Mouse (Mus musculus) megakaryocyte, adult 5-6 weeks (primary cell): Measurements from ENCODE around the gene Slc4a10. TPM values are rescaled to one million over a fixed set of nuclear protein-coding genes. Genes with fewer than 3 reads are reported as not detected.
"Not testable (repeated sequence)": the region's sequence is repeated elsewhere in the genome, so short reads cannot be mapped to it uniquely, and the experiment has no call there.

ENCODE experiments used
- ATAC-seq: 2 replicates; pipeline ENCODE4 v1.8.0; 2016; ENCODE audit warnings: mild to moderate bottlenecking, inconsistent platforms; ENCODE audit not compliant: poor library complexity, severe bottlenecking
- total RNA-seq, 2 experiments: library from RNA; stranded (forward) in 1 of 2; stranded (reverse) in 1 of 2; fragments of 153-499, 151-499 nt in 1 of 2; fragments of 221-1000, 200-1000 nt in 1 of 2; gene quantifications; 2 replicates each; pipeline versions ENCODE4 v1.2.3 to v1.2.4; 2015 to 2017

Gene Slc4a10
- total RNA-seq (2015) (not detected in 2 replicates), total RNA-seq (2017) (not detected in 2 replicates)

GRCm38 (mm10) chr2:62046421-62046845, at the start of gene Slc4a10:
Gene Slc4a10, plus strand, starts transcription at chr2:62046462.
- no peak for ATAC-seq

- not testable (repeated sequence) for ATAC-seq
Measured at GRCm38 (mm10) chr2:62001251-62001650, 45.0 kb upstream of the Slc4a10 start.

- no peak for ATAC-seq
Measured at GRCm38 (mm10) chr2:62018209-62018608, 28.1 kb upstream of the Slc4a10 start.

- no peak for ATAC-seq
Measured at GRCm38 (mm10) chr2:62046861-62047503, 720 bp downstream of the Slc4a10 start.

GRCm38 (mm10) chr2:62047504-62048005, 1.3 kb downstream of the Slc4a10 start:
- ATAC-seq: no peak

- no peak for ATAC-seq
Measured at GRCm38 (mm10) chr2:62048116-62048515, 1.9 kb downstream of the Slc4a10 start.

- ATAC-seq: no peak
Measured at GRCm38 (mm10) chr2:62076512-62076911, 30.2 kb downstream of the Slc4a10 start.

GRCm38 (mm10) chr2:62087566-62087965, 41.3 kb downstream of the Slc4a10 start:
- ATAC-seq: no peak

- ATAC-seq: no peak
Measured at GRCm38 (mm10) chr2:62088715-62089114, 42.5 kb downstream of the Slc4a10 start.

- ATAC-seq: no peak
Measured at GRCm38 (mm10) chr2:62089208-62089607, 42.9 kb downstream of the Slc4a10 start.

- ATAC-seq: no peak
Measured at GRCm38 (mm10) chr2:62100526-62100925, 54.3 kb downstream of the Slc4a10 start.

- ATAC-seq: no peak
Measured at GRCm38 (mm10) chr2:62115346-62115745, 69.1 kb downstream of the Slc4a10 start.

- ATAC-seq: no peak
Measured at GRCm38 (mm10) chr2:62129975-62130374, 83.7 kb downstream of the Slc4a10 start.

- ATAC-seq: no peak
Measured at GRCm38 (mm10) chr2:62134911-62135310, 88.6 kb downstream of the Slc4a10 start.

- ATAC-seq: no peak
Measured at GRCm38 (mm10) chr2:62147636-62148035, 101.4 kb downstream of the Slc4a10 start.

GRCm38 (mm10) chr2:62149421-62149820, 103.2 kb downstream of the Slc4a10 start:
- ATAC-seq: no peak

- ATAC-seq: no peak
Measured at GRCm38 (mm10) chr2:62150830-62151229, 104.6 kb downstream of the Slc4a10 start.

- no peak for ATAC-seq
Measured at GRCm38 (mm10) chr2:62210109-62210508, 163.8 kb downstream of the Slc4a10 start.

GRCm38 (mm10) chr2:62211106-62211505, 164.8 kb downstream of the Slc4a10 start:
- no peak for ATAC-seq

- ATAC-seq: no peak
Measured at GRCm38 (mm10) chr2:62227563-62227962, 181.3 kb downstream of the Slc4a10 start.

GRCm38 (mm10) chr2:62231271-62231670, 185.0 kb downstream of the Slc4a10 start:
- ATAC-seq: no peak

GRCm38 (mm10) chr2:62244167-62244566, 197.9 kb downstream of the Slc4a10 start:
- no peak for ATAC-seq

- no peak for ATAC-seq
Measured at GRCm38 (mm10) chr2:62268467-62268866, 222.2 kb downstream of the Slc4a10 start.
